Mouse (Mus musculus) layer of hippocampus, adult 2 months (tissue): ENCODE measurements around the gene Tnni3k. TPM values are rescaled to one million over a fixed set of nuclear protein-coding genes. Genes with fewer than 3 reads are reported as not detected.
A peak's percentile ranks its signal among the peaks of the same experiment; 100 is the strongest.

Experiments used
- DNase-seq, 2 experiments: peaks; one replicate each; pipeline ENCODE4 v3.0.0; 2022; ENCODE audit warnings: low spot score in 2 of 2
- H3K27ac ChIP-seq: fragments of 200-600 bp; 2 replicates; pipeline ENCODE4 v1.8.1; 2022
- H3K4me3 ChIP-seq: fragments of 200-600 bp; 2 replicates; pipeline ENCODE4 v1.8.1; 2022; ENCODE audit warnings: mild to moderate bottlenecking
- CTCF ChIP-seq: fragments of 200-600 bp; conservative IDR thresholded peaks from 2 replicates; pipeline ENCODE4 v1.8.1; 2022; ENCODE audit warnings: antibody characterized with exemption, mild to moderate bottlenecking, moderate library complexity
- total RNA-seq, 2 experiments: library from RNA; stranded (reverse); gene quantifications; 2 replicates each; pipeline ENCODE4 v1.2.3; 2021

The Tnni3k gene
- total RNA-seq, 2 experiments from 2014 or later: 0.17 to 0.31 TPM

DNA sequence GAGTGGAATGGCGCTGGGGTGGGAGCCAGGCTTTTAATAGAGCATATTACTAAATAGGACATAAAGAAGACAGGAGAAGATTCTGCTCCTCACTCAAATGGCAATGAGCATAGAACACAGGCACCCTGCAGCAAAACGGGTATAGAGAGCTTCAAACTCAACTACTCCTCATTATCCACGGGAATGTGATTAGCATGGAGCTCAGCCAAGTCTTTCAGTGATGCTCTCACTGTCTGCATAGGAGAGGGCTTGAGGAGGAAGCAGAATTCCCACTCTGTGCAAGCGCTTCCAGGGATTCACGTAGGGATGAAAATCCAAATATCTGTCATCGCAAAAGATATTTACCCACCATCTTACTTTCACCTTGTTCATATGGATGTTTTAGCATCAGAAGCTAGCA lies 141.6 kb downstream of the Tnni3k start:
- no peak overlapping the region for H3K4me3 ChIP-seq
- H3K27ac ChIP-seq: no peak overlapping the region
- no peak for TF ChIP-seq CTCF
- DNase-seq: no peak

DNA sequence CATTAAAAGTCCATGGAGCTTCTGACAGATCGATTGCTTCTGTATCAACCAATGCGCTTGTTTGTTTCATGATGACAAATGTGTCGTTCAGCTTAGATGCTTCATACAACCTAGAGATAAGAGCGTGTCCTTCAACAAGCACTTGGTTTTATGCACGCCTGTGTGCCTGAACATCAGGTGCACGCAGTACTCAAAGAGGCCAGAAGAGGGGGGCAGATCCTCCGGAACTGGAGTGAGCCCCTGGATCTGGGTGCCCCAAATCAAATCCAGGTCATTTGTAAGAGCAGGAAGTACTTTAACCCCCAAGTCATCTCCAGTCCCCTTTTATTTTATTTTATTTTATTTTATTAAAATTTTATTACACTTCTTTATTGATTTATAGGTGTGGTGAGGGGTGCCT lies 158.5 kb downstream of the Tnni3k start:
- Histone ChIP-seq H3K4me3 (no peak overlapping the region), H3K27ac (no peak overlapping the region)
- TF ChIP-seq CTCF: peak; percentile 70
- no peak for DNase-seq

DNA sequence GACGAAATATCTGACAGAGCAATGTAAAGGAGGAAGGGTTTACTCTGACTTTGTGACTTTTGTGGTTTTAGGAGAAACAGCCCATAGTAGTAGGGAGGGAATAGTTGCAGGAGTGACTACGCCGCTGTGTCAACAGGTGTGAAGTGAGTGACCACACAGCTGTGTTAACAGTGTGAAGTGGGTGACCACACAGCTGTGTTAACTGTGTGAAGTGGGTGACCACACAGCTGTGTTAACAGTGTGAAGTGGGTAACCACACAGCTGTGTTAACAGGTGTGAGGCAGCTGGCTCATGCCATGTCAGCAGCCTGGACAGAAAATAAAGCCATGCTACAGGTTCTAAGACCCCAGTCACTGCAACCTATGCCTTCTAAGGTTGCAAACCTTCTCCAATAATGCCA lies 162.0 kb downstream of the Tnni3k start:
- H3K27ac ChIP-seq: no peak overlapping the region
- no peak for TF ChIP-seq CTCF
- no peak overlapping the region for H3K4me3 ChIP-seq
- DNase-seq: no peak

DNA sequence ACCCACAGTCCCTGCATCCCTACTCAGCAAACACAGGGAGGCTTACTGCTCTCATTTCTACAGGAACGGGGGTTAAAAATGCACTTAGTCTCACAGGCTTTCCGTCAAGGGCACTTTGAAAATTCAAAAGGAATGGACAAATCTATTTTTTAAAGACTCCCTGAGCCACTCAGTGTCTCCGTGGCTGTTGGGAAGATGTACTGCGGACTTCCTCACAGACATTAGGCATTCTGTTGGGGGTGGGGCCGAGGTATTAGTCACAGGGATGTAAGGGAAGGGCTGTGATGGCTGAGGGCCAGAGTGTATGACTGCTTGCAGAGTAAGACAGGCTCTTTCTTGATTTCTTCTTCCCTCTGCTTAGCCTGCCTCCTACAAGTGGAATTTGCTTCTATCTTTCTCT lies 169.8 kb downstream of the Tnni3k start:
- no peak overlapping the region for H3K4me3 ChIP-seq
- TF ChIP-seq CTCF: no peak
- DNase-seq: peak; percentile 30 to 39
- H3K27ac ChIP-seq: no peak overlapping the region

DNA sequence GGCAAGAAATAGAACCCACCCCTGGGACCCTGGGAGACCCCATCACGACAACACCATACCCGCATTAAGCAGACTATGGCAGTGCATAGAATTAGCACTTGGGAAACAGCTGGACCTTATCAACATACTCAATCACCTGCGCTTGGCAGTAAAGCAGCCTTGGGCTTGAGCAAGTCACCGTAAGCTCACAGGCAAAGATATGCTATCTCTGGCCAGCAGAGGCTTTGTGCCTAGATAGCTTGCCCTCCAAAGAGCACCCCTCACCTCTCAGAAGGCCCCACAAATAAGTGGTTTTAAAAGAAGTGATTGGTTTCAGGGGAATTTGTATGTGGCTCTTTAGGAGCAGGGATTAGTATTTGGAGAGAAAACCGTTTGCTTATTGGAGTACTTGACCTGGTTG lies 170.2 kb downstream of the Tnni3k start:
- TF ChIP-seq CTCF: no peak
- Histone ChIP-seq H3K27ac (no peak overlapping the region), H3K4me3 (no peak overlapping the region)
- DNase-seq: no peak

DNA sequence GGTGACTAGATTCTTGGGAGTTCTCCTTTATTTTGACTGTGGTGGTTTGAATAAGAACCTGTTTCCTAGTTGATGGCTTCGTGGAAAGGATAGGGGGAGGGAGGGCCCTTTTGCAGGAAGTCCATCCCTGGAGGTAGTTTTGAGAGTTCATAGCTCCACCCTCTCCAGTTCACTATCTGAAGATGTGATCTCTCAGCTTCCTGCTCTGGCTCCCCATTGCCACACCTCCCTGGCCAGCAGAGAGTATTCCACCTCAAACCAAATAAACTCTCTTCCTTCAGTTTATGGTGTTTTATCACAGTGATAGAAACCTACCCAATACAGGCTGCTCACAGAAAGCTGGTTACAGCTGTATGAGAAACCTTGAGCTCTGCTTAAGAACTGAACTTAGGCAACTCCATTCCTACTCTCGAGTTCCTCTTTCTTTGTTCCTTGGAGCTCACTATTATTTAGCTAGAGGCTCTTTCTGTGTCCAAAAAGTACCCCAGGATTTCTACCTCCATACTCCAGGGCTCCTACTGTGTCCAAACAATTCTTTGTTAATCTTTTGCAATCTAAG lies 173.7 kb downstream of the Tnni3k start:
- no peak for DNase-seq
- H3K27ac ChIP-seq: no peak overlapping the region
- no peak for TF ChIP-seq CTCF
- H3K4me3 ChIP-seq: no peak overlapping the region

DNA sequence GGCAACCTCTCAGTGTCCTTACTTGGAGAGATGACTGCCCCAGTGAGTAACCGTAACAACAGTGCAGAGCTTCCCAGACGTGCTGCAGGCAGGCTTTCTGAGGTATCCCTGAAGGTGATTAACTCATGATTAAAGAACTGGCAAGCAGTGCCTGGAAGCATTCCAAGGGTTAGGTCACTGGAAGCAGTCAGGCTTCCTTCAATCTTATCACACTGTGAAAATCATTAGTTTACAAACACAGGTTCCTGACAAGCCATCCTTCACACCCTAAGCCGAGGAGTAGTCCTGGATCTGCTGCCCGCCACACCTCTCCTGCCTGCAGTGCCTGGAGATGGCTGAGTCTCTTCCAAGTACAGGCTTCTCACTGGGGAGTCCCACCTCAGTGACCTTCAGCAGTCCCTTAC lies 174.7 kb downstream of the Tnni3k start:
- no peak overlapping the region for H3K27ac ChIP-seq
- no peak for DNase-seq
- TF ChIP-seq CTCF: no peak
- no peak overlapping the region for H3K4me3 ChIP-seq

DNA sequence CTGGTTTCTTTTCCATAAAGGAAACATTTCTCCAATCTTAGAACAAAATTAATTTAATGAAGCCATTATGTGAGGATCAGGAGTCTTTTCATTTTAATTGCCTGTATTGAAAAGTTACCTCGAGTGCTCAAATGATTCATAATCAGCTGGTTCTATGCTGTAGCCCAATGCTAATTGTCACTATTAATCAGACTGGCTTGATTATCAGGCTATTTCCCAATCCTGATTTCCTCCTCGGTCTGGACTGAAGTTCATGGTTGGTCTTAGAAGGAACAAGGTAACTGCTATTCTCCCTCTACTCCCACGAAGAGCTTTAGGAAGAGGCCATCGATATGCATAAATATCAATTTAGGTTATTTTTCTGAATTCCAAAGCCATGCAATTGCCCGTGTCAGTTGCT lies 175.1 kb downstream of the Tnni3k start:
- Histone ChIP-seq H3K4me3 (no peak overlapping the region), H3K27ac (no peak overlapping the region)
- DNase-seq: no peak
- no peak for TF ChIP-seq CTCF

DNA sequence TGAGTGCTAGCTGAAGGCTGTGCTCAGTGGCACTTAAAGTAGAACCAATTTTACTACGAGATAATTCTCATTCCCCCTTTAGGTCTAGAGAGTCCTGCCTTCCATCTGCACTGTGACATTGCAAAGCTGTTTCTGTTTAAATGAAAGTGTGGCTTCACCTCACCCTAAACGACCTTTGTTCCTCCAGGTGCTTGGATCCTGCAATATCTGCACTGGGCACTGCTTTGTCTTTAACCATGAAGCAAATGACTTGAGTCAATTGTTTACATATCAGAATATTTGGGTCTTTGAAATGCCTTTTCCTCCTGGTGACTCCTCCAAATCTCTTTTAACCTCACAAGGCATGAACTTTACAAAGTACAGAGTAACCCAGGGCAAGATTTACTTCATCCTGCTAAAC lies 175.7 kb downstream of the Tnni3k start:
- TF ChIP-seq CTCF: no peak
- no peak overlapping the region for H3K27ac ChIP-seq
- DNase-seq: no peak

DNA sequence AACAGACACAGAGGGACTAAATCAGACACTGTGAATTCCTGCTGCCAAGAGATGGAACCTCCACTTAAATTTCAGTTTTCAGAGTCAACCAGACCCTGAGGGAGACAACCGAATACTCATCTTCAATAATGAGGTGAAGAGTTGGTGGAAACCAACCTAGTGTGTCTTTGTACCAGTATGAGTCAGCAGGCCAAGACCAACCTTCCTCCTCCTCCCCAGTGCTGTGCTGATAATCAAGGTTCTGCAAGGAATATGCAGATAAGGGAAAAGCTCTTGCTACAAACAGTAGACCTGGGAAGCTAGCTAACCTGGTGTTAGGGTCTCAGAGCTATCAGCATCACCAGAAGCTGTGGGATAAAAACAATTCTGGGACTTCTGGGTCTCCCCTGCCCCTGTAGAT lies 176.1 kb downstream of the Tnni3k start:
- Histone ChIP-seq H3K27ac (no peak overlapping the region), H3K4me3 (no peak overlapping the region)
- DNase-seq: no peak
- TF ChIP-seq CTCF: no peak

More for the DNA sequence above, 175.7 kb downstream of the Tnni3k start:
- H3K4me3 ChIP-seq: no peak overlapping the region

DNA sequence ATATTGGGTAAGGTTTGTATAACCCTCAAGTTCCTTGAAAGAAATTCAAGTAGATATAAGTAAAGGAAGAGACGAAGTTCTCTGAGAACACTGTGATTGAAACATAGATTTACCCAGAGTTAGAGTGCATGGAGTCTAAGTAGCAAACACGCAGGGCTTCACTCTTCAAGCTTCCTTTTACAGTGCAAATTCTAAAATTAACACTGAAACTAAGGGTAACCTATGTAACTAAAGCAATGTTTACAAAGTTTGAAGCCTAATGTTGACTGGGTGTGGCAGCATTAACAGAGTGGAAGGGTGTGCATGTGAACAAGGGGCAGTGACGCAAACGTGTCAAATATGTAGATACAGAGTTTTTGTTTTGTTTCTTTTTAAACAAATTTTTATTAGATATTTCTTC lies 186.4 kb downstream of the Tnni3k start:
- no peak for TF ChIP-seq CTCF
- no peak overlapping the region for H3K27ac ChIP-seq
- no peak overlapping the region for H3K4me3 ChIP-seq
- DNase-seq: no peak

DNA sequence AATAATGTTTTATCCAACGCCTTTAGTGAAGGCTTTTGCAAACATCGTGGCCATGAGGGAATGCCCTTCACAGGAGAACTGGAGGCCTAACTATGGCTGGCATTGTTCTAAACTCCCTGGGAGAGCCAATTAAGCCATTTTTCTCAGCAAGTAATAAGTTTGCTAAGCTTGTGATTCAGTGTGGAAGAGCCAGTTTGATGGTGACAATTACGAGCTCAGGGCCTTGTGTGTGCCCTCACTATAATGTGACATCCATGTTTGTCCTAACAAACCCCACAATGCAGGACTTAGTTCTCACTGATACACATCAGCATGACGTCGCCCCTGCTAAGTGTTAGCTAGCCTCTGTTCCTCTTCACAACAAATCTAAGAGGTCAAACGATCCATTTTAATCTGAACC lies 193.3 kb downstream of the Tnni3k start:
- H3K27ac ChIP-seq: no peak overlapping the region
- DNase-seq: no peak
- no peak overlapping the region for H3K4me3 ChIP-seq
- TF ChIP-seq CTCF: no peak

DNA sequence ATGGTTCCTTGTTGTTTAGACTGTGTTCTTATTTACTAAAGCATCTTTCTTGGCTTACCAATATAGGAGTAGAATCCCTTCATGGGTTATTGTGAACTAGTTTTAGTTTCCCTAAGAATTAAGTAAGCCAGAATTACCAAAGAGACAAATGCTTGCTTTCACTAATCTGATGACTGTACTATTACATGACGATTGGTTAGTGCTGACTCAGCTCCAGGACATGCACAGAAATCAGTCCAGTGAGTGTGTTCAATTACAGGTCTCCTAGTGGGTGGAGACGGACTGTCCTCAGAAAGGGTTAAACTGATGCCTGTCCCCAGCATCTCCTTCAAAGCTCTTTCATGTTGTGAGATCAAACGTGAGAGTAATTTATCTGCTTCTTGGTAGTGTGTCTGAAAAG lies 195.5 kb downstream of the Tnni3k start:
- DNase-seq: no peak
- H3K27ac ChIP-seq: no peak overlapping the region

DNA sequence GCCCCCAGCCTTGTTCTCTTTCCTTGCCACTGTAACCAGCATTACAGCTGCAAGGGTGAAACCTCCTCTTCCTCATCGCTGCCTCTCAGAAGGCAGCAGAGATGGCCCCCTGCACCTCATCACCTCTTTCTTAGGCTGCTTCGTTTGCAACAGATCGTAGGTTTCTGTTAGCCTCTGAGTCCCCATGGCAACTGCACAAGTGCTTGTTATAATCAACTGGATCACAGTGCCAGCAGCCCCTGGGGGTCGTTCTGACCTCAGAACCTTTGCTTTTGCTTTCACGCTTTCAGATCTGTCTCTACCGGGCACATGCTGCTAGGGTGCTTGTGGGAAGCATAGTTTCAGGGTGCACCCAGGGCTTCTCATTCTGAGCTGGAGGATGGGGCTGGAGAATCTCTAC lies 201.9 kb downstream of the Tnni3k start:
- no peak for TF ChIP-seq CTCF
- peak overlapping the region; percentile 29; the same call in 1 of the 2 replicates for H3K27ac ChIP-seq

More for the DNA sequence above, 195.5 kb downstream of the Tnni3k start:
- TF ChIP-seq CTCF: no peak
- H3K4me3 ChIP-seq: no peak overlapping the region

DNA sequence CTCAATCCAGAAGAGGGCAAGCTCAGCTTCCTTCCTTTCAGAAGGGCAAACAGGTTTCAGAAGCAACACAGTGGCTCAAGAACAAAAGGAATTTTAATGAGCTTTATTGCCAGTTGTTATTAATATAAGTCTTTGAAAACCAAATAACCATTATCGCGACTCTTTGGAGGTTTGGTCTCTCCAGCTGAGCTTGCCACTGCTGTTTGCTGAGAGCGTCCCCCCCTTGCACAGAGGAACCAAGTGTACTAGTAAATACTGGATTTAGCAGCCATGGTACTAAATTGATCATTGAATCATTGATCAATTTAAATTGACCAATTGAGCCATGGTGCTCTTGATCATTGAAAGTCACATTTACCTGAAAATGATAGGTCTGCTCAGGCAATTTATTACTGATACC lies 202.9 kb downstream of the Tnni3k start:
- peak; percentile 43 for TF ChIP-seq CTCF
- H3K27ac ChIP-seq: no peak overlapping the region
- DNase-seq: no peak
- H3K4me3 ChIP-seq: no peak overlapping the region

More for the DNA sequence above, 201.9 kb downstream of the Tnni3k start:
- no peak for DNase-seq
- no peak overlapping the region for H3K4me3 ChIP-seq
